Mouse (Mus musculus) embryonic facial prominence, embryonic 15.5 days (tissue): Measurements from ENCODE around the gene Vwa3b. TPM values are rescaled to one million over a fixed set of nuclear protein-coding genes. Genes with fewer than 3 reads are reported as not detected.

Source experiments
- ATAC-seq: fragments of 200-750 bp; cut with Nextera tagmentation; 2 replicates; pipeline ENCODE4 v1.8.0; 2017; ENCODE audit warnings: low read depth, moderate TSS enrichment; ENCODE audit not compliant: insufficient number of reproducible peaks, low FRiP score, low TSS enrichment
- H3K27ac ChIP-seq: fragments of 300-500 bp; sonication (generic); replicated peaks from 2 replicates; pipeline ENCODE4 v1.5.1; 2015; ENCODE audit warnings: mild to moderate bottlenecking, inconsistent platforms
- H3K27me3 ChIP-seq: fragments of 300-500 bp; sonication (generic); 2 replicates; pipeline ENCODE4 v1.6.1; 2015; ENCODE audit warnings: inconsistent platforms
- H3K36me3 ChIP-seq: fragments of 300-500 bp; sonication (generic); 2 replicates; pipeline ENCODE4 v1.6.1; 2015; ENCODE audit warnings: mild to moderate bottlenecking, inconsistent platforms
- H3K4me1 ChIP-seq: fragments of 300-500 bp; sonication (generic); 2 replicates; pipeline ENCODE4 v1.6.1; 2015; ENCODE audit warnings: inconsistent platforms
- H3K4me2 ChIP-seq: fragments of 300-500 bp; sonication (generic); replicated peaks from 2 replicates; pipeline ENCODE4 v1.6.1; 2015; ENCODE audit warnings: mild to moderate bottlenecking, inconsistent platforms
- H3K4me3 ChIP-seq: fragments of 300-500 bp; sonication (generic); replicated peaks from 2 replicates; pipeline ENCODE4 v1.5.1; 2015; ENCODE audit warnings: mild to moderate bottlenecking, inconsistent platforms
- H3K9ac ChIP-seq: fragments of 300-500 bp; sonication (generic); 2 replicates; pipeline ENCODE4 v1.6.1; 2015; ENCODE audit warnings: inconsistent platforms
- H3K9me3 ChIP-seq: fragments of 300-500 bp; sonication (generic); replicated peaks from 2 replicates; pipeline ENCODE4 v1.6.1; 2016; ENCODE audit warnings: inconsistent platforms
- WGBS: fragments of 180-500 bp; shearing (Covaris S2); methylation state at CpG from one replicate; pipeline ENCODE4 v1.1.7; 2015; 5-methylcytosine and 5-hydroxymethylcytosine counted together
- polyA plus RNA-seq: library from polyadenylated mRNA; unstranded; fragments of >200 nt; fragmentation: Nextera tagmentation; extraction: Ambion mirVana; gene quantifications from 2 replicates; pipeline ENCODE4 v1.2.1, GENCODE M21; 2015

Gene Vwa3b
- polyA plus RNA-seq, 1 experiment from 2014 or later, result 2.9 TPM

DNA sequence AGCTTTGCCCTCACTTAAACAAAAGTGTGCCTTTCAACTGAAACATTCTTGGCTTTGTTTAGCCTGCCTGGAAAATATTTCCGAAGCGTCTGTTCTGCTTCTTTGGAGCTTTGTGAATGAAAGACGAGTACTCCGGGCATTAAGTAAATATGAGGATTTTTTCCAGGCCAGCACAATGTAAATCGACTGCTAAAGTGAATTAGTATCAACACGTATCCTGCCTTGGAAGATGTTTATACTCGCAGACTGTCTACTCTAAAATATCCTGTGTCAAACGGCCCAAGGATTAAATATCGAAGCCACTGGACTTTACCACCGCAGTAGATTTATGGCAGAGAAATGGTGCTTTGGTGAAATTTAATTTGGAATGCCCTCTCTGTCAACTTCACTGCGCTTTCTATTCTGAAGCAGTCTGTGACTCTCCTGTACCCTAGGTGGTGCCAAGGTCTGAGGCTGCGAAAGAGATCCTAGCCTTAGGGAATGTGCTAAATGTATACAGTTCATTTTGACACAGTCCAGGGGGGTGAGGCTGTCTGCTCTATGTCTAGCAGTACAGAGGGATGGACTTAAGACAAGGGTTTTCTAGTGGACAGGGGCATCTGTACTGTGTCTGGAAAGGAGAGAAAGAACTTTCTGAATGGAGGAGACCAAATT, 98.4 kb downstream of the Vwa3b start:
- Histone ChIP-seq H3K9me3 (no peaks in the 10 kb centered on the region), H3K4me2 (no peak overlapping the region), H3K27me3 (no peaks in the 10 kb centered on the region), H3K36me3 (no peaks in the 10 kb centered on the region), H3K9ac (no peak overlapping the region), H3K27ac (peak overlapping the region; percentile 61), H3K4me3 (no peak overlapping the region), H3K4me1 (peaks cover 45% of the 10 kb centered on the region)
- no peak for ATAC-seq
- WGBS, result 27% methylated on average over 12 of the region's 12 CpGs

DNA sequence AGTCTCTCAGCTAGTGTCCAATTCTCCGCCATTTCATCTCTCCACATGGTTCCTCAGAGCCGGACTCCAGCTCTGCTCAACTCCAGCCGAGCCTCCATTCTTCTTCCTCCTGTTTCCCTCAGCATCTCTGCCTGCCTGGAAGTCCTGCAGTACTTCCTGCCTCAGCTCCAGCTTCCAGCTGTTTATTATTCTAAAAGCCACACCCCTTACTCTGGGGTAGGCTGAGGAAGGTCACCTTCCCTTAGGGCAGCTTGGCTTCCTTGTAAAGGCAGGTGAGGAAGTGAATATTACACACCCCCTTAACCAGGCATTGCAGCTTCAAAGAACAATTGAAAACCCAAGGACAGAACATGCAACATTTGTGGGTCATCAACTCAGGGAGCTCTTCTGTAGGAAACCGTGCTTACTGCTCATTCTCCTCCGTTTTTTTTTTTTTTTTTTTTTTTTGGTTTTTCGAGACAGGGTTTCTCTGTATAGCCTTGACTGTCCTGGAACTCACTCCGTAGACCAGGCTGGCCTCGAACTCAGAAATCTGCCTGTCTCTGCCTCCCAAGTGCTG, 103.7 kb downstream of the Vwa3b start:
- H3K4me3 ChIP-seq, result no peak overlapping the region
- no peak overlapping the region for H3K27ac ChIP-seq
- ATAC-seq, result no peak
- no peak overlapping the region for H3K9ac ChIP-seq
- peaks cover 8% of the 10 kb centered on the region for H3K4me1 ChIP-seq
- no peak overlapping the region for H3K4me2 ChIP-seq
- H3K27me3 ChIP-seq, result no peaks in the 10 kb centered on the region
- WGBS, result 85% methylated on average over 7 of the region's 8 CpGs
- no peaks in the 10 kb centered on the region for H3K9me3 ChIP-seq
- H3K36me3 ChIP-seq, result no peaks in the 10 kb centered on the region

DNA sequence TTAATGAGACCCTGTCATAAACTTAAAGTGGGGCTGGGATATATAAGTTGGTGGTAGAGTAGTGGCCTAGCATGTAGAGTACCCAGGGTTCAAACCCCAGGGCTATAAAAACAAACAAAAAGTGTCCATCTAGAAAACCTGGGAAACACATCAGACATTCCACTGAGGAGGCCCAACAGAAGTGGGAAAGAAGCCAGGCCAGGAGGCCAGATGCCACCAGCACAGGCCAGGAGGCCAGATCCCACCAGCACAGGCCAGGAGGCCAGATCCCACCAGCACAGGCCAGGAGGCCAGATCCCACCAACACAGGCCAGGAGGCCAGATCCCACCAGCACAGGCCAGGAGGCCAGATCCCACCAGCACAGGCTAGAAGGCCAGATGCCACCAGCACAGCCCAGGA, 104.8 kb downstream of the Vwa3b start:
- no peaks in the 10 kb centered on the region for H3K4me1 ChIP-seq
- H3K9ac ChIP-seq, result no peak overlapping the region
- H3K9me3 ChIP-seq, result no peaks in the 10 kb centered on the region
- no peak overlapping the region for H3K4me2 ChIP-seq
- H3K4me3 ChIP-seq, result no peak overlapping the region
- H3K27me3 ChIP-seq, result no peaks in the 10 kb centered on the region
- no peaks in the 10 kb centered on the region for H3K36me3 ChIP-seq
- H3K27ac ChIP-seq, result no peak overlapping the region
- no peak for ATAC-seq

DNA sequence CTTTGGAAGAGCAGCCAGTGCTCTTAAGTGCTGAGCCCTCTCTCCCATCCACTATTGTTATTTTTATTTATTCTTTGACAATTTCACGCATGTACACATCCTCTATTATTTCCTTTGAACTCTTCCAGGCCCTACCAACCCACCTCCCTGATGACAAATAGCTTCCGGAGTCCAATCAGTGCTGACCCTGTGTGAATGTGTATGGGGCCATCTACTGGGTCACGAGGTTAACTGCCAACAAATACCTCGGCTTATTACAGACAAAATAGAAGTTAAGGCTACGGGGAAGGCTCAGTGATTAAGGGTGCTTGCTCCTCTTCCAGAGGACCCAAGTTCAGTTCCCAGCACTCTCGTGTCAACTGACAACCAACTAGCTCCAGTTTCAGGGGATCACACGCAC, 106.0 kb downstream of the Vwa3b start:
- no peak overlapping the region for H3K9ac ChIP-seq
- no peak overlapping the region for H3K27ac ChIP-seq
- H3K27me3 ChIP-seq, result no peaks in the 10 kb centered on the region
- WGBS, result 59% methylated on average over 7 of the region's 7 CpGs
- no peak for ATAC-seq
- H3K9me3 ChIP-seq, result no peaks in the 10 kb centered on the region
- no peak overlapping the region for H3K4me2 ChIP-seq
- H3K4me3 ChIP-seq, result no peak overlapping the region
- no peaks in the 10 kb centered on the region for H3K4me1 ChIP-seq
- no peaks in the 10 kb centered on the region for H3K36me3 ChIP-seq

DNA sequence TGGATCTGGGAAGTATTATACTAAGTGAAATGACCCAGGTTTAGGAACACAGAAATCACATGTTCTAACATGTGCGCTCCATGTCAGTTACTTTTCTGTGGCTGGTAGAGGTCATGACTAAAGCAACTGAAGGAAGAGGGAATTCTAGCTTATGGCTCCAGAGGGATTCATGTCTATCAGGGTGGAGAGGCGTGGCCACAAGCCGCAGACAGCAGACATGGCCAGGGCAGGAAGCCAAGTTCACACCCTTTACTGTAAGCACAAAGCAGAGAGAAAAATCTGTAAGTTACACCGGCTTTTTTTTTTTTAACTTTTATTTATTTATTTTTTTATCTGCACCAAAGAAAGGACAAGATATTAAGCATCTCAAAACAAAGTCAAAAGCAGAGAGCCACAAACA, 119.6 kb downstream of the Vwa3b start:
- Histone ChIP-seq H3K27ac (no peak overlapping the region), H3K9me3 (no peaks in the 10 kb centered on the region), H3K9ac (no peak overlapping the region), H3K27me3 (no peaks in the 10 kb centered on the region), H3K36me3 (no peaks in the 10 kb centered on the region), H3K4me1 (no peaks in the 10 kb centered on the region), H3K4me2 (no peak overlapping the region), H3K4me3 (no peak overlapping the region)
- ATAC-seq, result no peak
- WGBS, result 40% methylated on average over 4 of the region's 4 CpGs

DNA sequence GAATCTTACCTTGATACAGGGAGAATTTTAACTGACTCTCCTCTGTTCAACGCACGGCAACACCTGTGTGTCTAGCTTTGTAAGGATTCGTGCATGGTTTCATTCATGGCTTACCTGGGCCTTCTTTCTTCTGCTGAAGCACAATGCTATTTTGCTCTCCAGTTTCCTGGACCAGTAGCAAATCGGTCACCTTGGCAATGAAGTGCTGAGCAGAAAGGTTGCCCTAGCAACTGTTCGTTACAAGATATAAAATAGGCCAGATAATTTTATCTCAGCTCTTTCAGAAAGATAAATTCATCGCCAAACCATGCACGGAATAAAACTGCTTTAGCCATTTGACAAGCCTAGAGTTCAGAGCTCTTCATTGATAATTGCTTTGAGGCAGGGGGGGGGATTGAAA, 123.5 kb downstream of the Vwa3b start:
- Histone ChIP-seq H3K27ac (no peak overlapping the region), H3K36me3 (no peaks in the 10 kb centered on the region), H3K4me2 (no peak overlapping the region), H3K9ac (no peak overlapping the region), H3K9me3 (no peaks in the 10 kb centered on the region), H3K4me1 (no peaks in the 10 kb centered on the region), H3K4me3 (no peak overlapping the region), H3K27me3 (no peaks in the 10 kb centered on the region)
- WGBS, result 90% methylated on average over 7 of the region's 7 CpGs
- ATAC-seq, result no peak

DNA sequence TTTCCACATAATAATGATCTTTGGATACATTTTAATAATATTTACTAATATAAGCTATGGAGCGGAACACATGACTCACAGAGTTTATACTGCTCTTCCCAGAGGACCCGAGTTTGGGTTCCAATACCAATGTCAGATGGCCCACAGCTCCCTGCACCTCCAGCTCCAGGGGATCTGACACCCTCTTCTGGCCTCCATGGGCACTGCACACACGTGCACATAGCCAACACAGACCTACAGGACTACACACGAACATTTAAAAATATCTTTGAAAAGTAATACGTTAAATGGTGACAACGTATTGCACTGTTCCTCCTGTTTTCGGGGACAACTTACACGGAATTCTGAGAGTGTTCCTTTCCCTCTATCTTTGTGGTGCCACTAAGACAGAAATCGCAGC, 125.5 kb downstream of the Vwa3b start:
- WGBS, result 91% methylated on average over 9 of the region's 9 CpGs
- no peak overlapping the region for H3K9ac ChIP-seq
- H3K36me3 ChIP-seq, result no peaks in the 10 kb centered on the region
- no peak overlapping the region for H3K4me2 ChIP-seq
- no peaks in the 10 kb centered on the region for H3K4me1 ChIP-seq
- ATAC-seq, result no peak
- no peaks in the 10 kb centered on the region for H3K9me3 ChIP-seq
- H3K27me3 ChIP-seq, result no peaks in the 10 kb centered on the region
- H3K27ac ChIP-seq, result no peak overlapping the region
- no peak overlapping the region for H3K4me3 ChIP-seq

DNA sequence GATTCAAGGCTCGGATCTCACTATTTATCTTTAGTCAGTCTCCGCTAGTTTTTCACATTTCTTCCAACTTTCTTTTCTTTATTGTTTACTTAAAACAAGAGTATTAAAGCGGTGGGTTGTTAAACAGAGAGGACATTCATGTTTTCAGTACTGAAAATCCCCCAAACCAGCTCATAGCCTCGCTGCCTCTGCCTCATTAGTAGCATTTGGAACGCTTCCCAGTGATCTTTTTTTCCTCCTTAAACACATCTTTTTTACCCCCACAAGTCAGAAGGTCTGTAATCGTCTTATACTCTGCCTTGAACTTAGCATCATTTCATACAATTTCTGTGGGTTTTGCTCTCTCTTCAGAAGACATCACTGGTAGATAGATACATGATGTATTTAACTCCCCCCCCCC, 139.7 kb downstream of the Vwa3b start:
- ATAC-seq, result no peak
- Histone ChIP-seq H3K27me3 (no peaks in the 10 kb centered on the region), H3K4me1 (0 out of 2 replicates have a peak, but pooled peaks cover 7% of the 10 kb centered on the region), H3K27ac (no peak overlapping the region), H3K4me2 (no peak overlapping the region), H3K4me3 (no peak overlapping the region), H3K36me3 (no peaks in the 10 kb centered on the region), H3K9ac (no peak overlapping the region), H3K9me3 (0 out of 2 replicates have a peak, but pooled peaks cover 5% of the 10 kb centered on the region)
- WGBS, result 24% methylated on average over 6 of the region's 6 CpGs

DNA sequence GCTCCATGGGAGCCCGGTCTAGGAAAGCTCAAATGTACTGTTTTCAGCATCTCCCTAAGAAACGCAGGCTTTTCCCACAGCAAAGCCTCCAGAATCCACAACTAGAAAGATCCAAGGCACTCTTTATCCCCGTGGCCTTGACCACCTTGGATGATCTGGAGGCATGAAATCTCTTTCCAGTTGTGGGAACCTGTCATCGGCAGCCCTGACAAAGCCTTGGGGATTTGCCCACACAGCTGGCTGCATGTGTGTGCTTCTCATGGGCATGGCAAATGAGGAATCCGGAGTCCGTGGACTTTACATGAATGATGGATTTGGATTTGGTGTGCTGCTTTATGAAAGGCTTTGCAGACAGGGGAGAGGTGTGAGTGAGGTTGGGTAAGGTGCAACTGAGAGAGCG, 141.5 kb downstream of the Vwa3b start:
- WGBS, result 48% methylated on average over 7 of the region's 7 CpGs
- Histone ChIP-seq H3K9me3 (0 out of 2 replicates have a peak, but pooled peaks cover 5% of the 10 kb centered on the region), H3K4me1 (0 out of 2 replicates have a peak, but pooled peaks cover 7% of the 10 kb centered on the region), H3K27ac (no peak overlapping the region), H3K36me3 (no peaks in the 10 kb centered on the region), H3K4me2 (no peak overlapping the region), H3K27me3 (no peaks in the 10 kb centered on the region), H3K4me3 (no peak overlapping the region), H3K9ac (no peak overlapping the region)
- ATAC-seq, result no peak; the same call in 1 of the 2 replicates

DNA sequence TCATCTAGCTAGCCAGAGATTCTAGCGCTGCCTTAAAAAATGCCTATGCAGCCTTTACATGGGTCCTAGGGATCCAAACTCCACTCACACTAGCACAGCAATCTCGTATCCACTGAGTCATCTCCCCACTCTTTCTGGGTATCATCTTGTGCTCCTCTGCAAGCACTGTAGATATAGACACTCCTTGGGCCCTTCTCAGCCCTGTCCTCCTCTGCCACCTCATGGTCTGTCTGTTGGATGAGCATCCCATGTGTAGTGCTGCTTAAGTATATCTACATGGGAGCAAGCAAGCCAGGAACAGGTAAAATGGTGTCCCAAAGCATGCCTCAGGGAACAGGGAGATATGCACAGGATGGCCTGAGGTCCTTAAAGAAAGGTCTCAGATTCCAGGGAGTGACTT, 151.5 kb downstream of the Vwa3b start:
- WGBS, result 80% methylated on average over 2 of the region's 2 CpGs
- H3K4me2 ChIP-seq, result no peak overlapping the region
- no peaks in the 10 kb centered on the region for H3K9me3 ChIP-seq
- no peaks in the 10 kb centered on the region for H3K4me1 ChIP-seq
- no peak overlapping the region for H3K9ac ChIP-seq
- H3K4me3 ChIP-seq, result no peak overlapping the region
- H3K36me3 ChIP-seq, result no peaks in the 10 kb centered on the region
- H3K27ac ChIP-seq, result no peak overlapping the region
- H3K27me3 ChIP-seq, result no peaks in the 10 kb centered on the region
- ATAC-seq, result no peak

DNA sequence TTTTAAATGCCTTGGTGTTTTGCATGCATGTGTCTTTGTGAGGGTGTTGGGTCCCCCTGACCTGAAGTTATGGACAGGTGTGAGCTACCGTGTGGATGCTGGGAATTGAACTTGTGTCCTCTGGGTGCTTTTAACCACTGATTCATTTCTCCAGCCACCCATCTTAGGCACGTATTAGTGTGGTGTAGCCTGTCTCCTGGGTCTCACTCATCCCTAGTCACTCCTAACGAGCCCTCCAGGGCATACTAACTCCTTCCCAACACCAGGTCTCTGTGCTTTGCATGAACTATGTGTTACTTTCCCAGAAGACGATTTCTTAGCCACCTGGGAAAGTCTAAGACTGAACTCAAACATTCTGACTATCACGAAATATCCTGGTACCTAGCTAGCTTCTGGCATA, 153.5 kb downstream of the Vwa3b start:
- Histone ChIP-seq H3K9ac (no peak overlapping the region), H3K9me3 (no peaks in the 10 kb centered on the region), H3K4me3 (no peak overlapping the region), H3K36me3 (no peaks in the 10 kb centered on the region), H3K27ac (no peak overlapping the region), H3K4me1 (no peaks in the 10 kb centered on the region), H3K27me3 (no peaks in the 10 kb centered on the region), H3K4me2 (no peak overlapping the region)
- 66% methylated on average over 5 of the region's 5 CpGs for WGBS
- peak; percentile 57; the same call in 1 of the 2 replicates for ATAC-seq

DNA sequence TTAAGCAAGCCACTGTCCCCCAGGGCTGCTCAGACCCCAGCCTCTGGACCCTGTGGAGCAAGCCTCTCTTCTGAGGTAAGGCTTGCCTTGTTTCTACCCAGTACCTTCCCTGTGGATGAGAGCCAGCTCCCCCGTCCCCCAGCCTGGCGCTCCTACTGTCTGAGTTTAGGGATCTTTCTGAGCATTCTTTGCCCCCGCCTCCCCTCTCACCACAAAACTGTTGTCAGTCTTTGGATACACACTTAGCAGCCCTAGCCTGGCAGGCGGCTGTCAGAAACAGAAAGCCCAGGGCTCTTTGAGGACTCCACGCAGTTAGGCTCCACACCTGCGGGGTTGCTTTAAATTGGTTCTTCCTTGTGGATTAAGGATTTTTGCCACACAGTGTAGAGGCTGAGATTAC, 160.7 kb downstream of the Vwa3b start:
- ATAC-seq, result no peak; the same call in 1 of the 2 replicates
- H3K9me3 ChIP-seq, result no peaks in the 10 kb centered on the region
- H3K4me2 ChIP-seq, result no peak overlapping the region
- 36% methylated on average over 6 of the region's 6 CpGs for WGBS
- no peak overlapping the region for H3K27ac ChIP-seq
- no peaks in the 10 kb centered on the region for H3K36me3 ChIP-seq
- H3K4me3 ChIP-seq, result no peak overlapping the region
- H3K4me1 ChIP-seq, result peaks cover 18% of the 10 kb centered on the region
- H3K27me3 ChIP-seq, result no peaks in the 10 kb centered on the region
- H3K9ac ChIP-seq, result no peak overlapping the region
